Mouse (Mus musculus) midbrain, postnatal 0 days (tissue): Measurements from ENCODE around the gene Hs3st3b1. TPM values are rescaled to one million over a fixed set of nuclear protein-coding genes. Genes with fewer than 3 reads are reported as not detected.
A peak's percentile ranks its signal among the peaks of the same experiment; 100 is the strongest.

ENCODE experiments used
- ATAC-seq: fragments of 200-750 bp; cut with Nextera tagmentation; 2 replicates; pipeline ENCODE4 v1.8.0; 2017; ENCODE audit warnings: moderate number of reproducible peaks, mild to moderate bottlenecking, moderate TSS enrichment, moderate library complexity; ENCODE audit not compliant: low FRiP score
- DNase-seq: peaks from one replicate; pipeline ENCODE4 v3.0.0-alpha.2; 2015; ENCODE audit warnings: low spot score
- H3K27ac ChIP-seq: fragments of 300-500 bp; sonication (generic); 2 replicates; pipeline ENCODE4 v1.5.1; 2014; ENCODE audit warnings: low read depth, mild to moderate bottlenecking, low read length, mixed read lengths
- H3K27me3 ChIP-seq: fragments of 300-500 bp; sonication (generic); 2 replicates; pipeline ENCODE4 v1.6.1; 2014; ENCODE audit warnings: low read length, control low read depth, mixed read lengths; ENCODE audit not compliant: insufficient read depth
- H3K36me3 ChIP-seq: fragments of 300-500 bp; sonication (generic); 2 replicates; pipeline ENCODE4 v1.6.1; 2014; ENCODE audit warnings: low read length, control low read depth, mixed read lengths; ENCODE audit not compliant: insufficient read depth
- H3K4me1 ChIP-seq: fragments of 300-500 bp; sonication (generic); 2 replicates; pipeline ENCODE4 v1.6.1; 2014; ENCODE audit warnings: mild to moderate bottlenecking, control low read depth, antibody characterized with exemption, low read length, mixed read lengths; ENCODE audit not compliant: insufficient read depth
- H3K4me2 ChIP-seq: fragments of 300-500 bp; sonication (generic); 2 replicates; pipeline ENCODE4 v1.6.1; 2014; ENCODE audit warnings: low read depth, mild to moderate bottlenecking, low read length, mixed read lengths; ENCODE audit not compliant: poor library complexity, severe bottlenecking
- H3K4me3 ChIP-seq: fragments of 300-500 bp; sonication (generic); 2 replicates; pipeline ENCODE4 v1.5.1; 2014; ENCODE audit warnings: low read depth, mild to moderate bottlenecking, low read length, moderate library complexity
- H3K9ac ChIP-seq: fragments of 300-500 bp; sonication (generic); replicated peaks from 2 replicates; pipeline ENCODE4 v1.6.1; 2014; ENCODE audit warnings: mild to moderate bottlenecking, low read length, moderate library complexity, mixed read lengths; ENCODE audit not compliant: poor library complexity, severe bottlenecking
- H3K9me3 ChIP-seq: fragments of 300-500 bp; sonication (generic); 2 replicates; pipeline ENCODE4 v1.6.1; 2016; ENCODE audit warnings: low read length, control low read depth
- CTCF ChIP-seq: IDR thresholded peaks from 2 replicates; pipeline ENCODE4 v1.5.1; 2016; ENCODE audit warnings: antibody characterized with exemption, mild to moderate bottlenecking
- WGBS: fragments of 180-500 bp; shearing (Covaris S2); extraction: QIAGEN DNeasy Blood & Tissue Kit; methylation state at CpG from one replicate; pipeline ENCODE4 v1.1.7; 2014; 5-methylcytosine and 5-hydroxymethylcytosine counted together
- polyA plus RNA-seq: library from polyadenylated mRNA; unstranded; fragments of >200 nt; fragmentation: Nextera tagmentation; extraction: Ambion mirVana; gene quantifications from 2 replicates; pipeline ENCODE4 v1.2.1, GENCODE M21; 2015
- total RNA-seq: library from RNA; depleted of rRNA; stranded (reverse); fragments of >200 nt; gene quantifications from 2 replicates; pipeline ENCODE4 v1.2.3, GENCODE M21; 2014

Hs3st3b1 gene
- total and polyA plus RNA-seq, 2 experiments from 2014 or later = 7.9 to 24.9 TPM

DNA sequence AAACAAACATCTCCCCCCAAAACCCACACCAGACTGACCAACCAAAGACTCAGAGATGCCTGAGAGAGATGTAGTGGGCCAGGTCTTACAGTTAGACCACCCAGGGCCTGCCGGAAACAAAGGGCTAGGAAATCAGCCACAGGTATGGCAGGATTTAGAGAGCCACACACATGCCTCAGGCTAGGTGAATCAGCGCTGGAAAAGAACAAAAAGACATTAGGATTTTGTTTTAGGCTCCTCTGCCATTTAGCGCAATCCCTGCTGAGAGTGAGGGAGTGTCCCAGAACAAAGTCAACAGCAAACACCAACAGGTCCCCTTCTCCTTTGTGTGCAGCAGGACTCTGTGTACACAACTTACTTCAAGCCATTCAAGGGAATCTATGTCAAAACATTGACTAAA is 14.6 kb upstream of the Hs3st3b1 start:
- ATAC-seq = no peak
- no peak overlapping the region for H3K9ac ChIP-seq
- no peaks in the 10 kb centered on the region for H3K4me1 ChIP-seq
- no peak overlapping the region for H3K4me3 ChIP-seq
- H3K36me3 ChIP-seq = no peaks in the 10 kb centered on the region
- no peaks in the 10 kb centered on the region for H3K9me3 ChIP-seq
- H3K27ac ChIP-seq = no peak overlapping the region
- H3K4me2 ChIP-seq = no peak overlapping the region
- TF ChIP-seq CTCF = no peak
- no peaks in the 10 kb centered on the region for H3K27me3 ChIP-seq
- WGBS = 43% methylated on average over 3 of the region's 3 CpGs
- DNase-seq = no peak

- peaks cover 22% of the 10 kb centered on the region for H3K27me3 ChIP-seq
- no peak for TF ChIP-seq CTCF
- no peaks in the 10 kb centered on the region for H3K9me3 ChIP-seq
- H3K36me3 ChIP-seq = no peaks in the 10 kb centered on the region
- no peak overlapping the region for H3K27ac ChIP-seq
- H3K4me1 ChIP-seq = peaks cover 10% of the 10 kb centered on the region; the same call in 1 of the 2 replicates
- no peak for ATAC-seq
- H3K4me2 ChIP-seq = no peak overlapping the region
- 82% methylated on average over 6 of the region's 6 CpGs for WGBS
- DNase-seq = no peak
- no peak overlapping the region for H3K9ac ChIP-seq
- no peak overlapping the region for H3K4me3 ChIP-seq
Observed at GRCm38 (mm10) chr11:63926901-63927300, 4.8 kb upstream of the Hs3st3b1 start.

DNA sequence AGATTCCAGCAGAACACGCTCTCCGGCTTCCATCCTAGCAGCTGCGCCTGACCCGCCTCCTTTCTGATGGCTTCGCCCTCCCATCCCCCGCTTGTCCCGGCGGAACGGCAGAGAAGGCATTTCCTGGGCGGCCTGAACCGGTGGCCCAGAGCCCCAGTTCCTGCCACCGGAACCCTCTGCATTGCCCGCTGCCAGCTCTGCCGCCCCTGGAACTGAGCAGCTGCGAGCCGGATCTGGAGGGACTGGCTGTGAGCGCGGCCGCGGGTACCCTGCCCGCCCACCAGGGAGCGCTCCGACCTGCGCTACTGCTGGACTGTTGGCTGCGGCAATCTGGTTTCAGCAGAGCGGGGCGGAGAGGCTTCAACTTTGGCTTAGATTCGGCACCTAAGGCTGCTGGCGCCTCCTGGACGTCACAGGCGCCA is 3.1 kb upstream of the Hs3st3b1 start:
- TF ChIP-seq CTCF = peak; percentile 79
- Histone ChIP-seq H3K4me2 (peak overlapping the region; percentile 43), H3K27me3 (peaks cover 34% of the 10 kb centered on the region), H3K9ac (no peak overlapping the region), H3K9me3 (no peaks in the 10 kb centered on the region), H3K4me1 (peaks cover 11% of the 10 kb centered on the region; the same call in 1 of the 2 replicates), H3K36me3 (no peaks in the 10 kb centered on the region), H3K4me3 (peak overlapping the region; percentile 27; the same call in 1 of the 2 replicates), H3K27ac (no peak overlapping the region)
- ATAC-seq (peak; percentile 27; the same call in 1 of the 2 replicates), DNase-seq (peak; percentile 71)
- under 1% methylated on average over 31 of the region's 31 CpGs for WGBS

DNA sequence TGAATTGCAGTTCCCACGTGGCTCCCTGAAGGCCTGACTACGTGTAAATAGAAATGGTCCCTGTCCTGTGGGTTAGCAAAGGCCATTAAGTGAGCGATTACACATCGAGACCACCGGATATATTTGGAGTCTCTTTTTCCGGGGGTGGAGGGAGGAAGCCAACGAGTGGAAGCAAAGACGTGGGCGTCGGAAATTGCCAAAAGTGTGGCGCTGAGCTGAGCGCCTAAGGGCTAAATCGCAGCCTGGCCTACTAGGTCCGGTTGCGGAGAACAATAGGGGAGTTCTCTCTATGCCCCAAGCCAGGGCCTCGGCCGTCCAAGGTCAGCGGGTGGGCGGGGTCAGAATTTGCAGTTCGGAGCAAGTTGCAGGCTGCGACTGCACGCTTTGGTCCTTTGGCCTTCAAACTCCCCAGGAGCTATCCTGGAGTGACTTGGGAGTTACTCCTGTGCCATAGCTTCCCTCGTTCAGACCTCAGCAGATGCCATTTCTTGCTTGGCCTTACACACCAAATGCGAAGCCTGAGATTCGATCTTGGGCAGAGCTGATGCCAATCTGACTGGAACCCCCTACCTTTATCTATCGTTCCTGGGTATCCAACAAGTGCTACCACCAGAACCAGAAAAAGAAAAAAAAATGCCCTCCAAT is 2.3 kb upstream of the Hs3st3b1 start:
- no peaks in the 10 kb centered on the region for H3K36me3 ChIP-seq
- H3K4me1 ChIP-seq = peaks cover 12% of the 10 kb centered on the region; the same call in 1 of the 2 replicates
- DNase-seq (no peak), ATAC-seq (no peak)
- H3K9me3 ChIP-seq = no peaks in the 10 kb centered on the region
- no peak overlapping the region for H3K27ac ChIP-seq
- 13% methylated on average over 26 of the region's 26 CpGs for WGBS
- H3K4me3 ChIP-seq = no peak overlapping the region
- no peak for TF ChIP-seq CTCF
- H3K4me2 ChIP-seq = no peak overlapping the region
- peaks cover 34% of the 10 kb centered on the region for H3K27me3 ChIP-seq
- no peak overlapping the region for H3K9ac ChIP-seq

DNA sequence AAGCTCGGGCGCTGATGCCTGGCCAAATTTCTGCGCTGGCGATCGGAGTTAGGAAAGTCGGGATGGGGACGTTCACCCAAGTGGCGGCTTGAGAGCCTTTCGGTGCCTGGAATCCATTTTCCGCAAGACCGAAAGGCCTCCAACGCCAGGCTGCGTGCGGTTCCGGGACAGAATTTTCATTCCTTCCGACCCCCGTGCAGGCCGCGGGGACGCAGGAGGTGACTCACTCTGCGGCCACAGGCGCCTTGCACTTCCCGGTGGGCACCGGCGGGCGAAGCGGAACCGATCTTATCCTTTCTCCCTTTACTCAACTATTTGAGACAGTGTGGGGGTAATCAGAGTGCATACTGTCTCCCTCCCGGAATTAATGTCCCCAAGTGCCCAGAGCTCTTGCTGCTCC is 1.3 kb upstream of the Hs3st3b1 start:
- peaks cover 34% of the 10 kb centered on the region for H3K27me3 ChIP-seq
- H3K9me3 ChIP-seq = no peaks in the 10 kb centered on the region
- peak overlapping the region; percentile 50 for H3K4me3 ChIP-seq
- H3K36me3 ChIP-seq = no peaks in the 10 kb centered on the region
- DNase-seq (no peak), ATAC-seq (no peak)
- no peak for TF ChIP-seq CTCF
- peaks cover 12% of the 10 kb centered on the region; the same call in 1 of the 2 replicates for H3K4me1 ChIP-seq
- no peak overlapping the region; the same call in 1 of the 2 replicates for H3K9ac ChIP-seq
- WGBS = 2% methylated on average over 29 of the region's 29 CpGs
- H3K27ac ChIP-seq = no peak overlapping the region; the same call in 1 of the 2 replicates
- H3K4me2 ChIP-seq = peak overlapping the region; percentile 74
